Mouse (Mus musculus) stomach, embryonic 14.5 days (tissue): ENCODE results near the gene Uspl1. TPM values are rescaled to one million over a fixed set of nuclear protein-coding genes. Genes with fewer than 3 reads are reported as not detected.

Source experiments
- ATAC-seq: fragments of 200-750 bp; cut with Nextera tagmentation; 2 replicates; pipeline ENCODE4 v1.8.0; 2017; ENCODE audit warnings: low read depth, moderate TSS enrichment; ENCODE audit not compliant: insufficient number of reproducible peaks, insufficient read depth, low FRiP score
- H3K27ac ChIP-seq: fragments of 300-500 bp; sonication (generic); 2 replicates; pipeline ENCODE4 v1.5.1; 2014; ENCODE audit warnings: mild to moderate bottlenecking, low read length, moderate library complexity, mixed read lengths
- H3K27me3 ChIP-seq: fragments of 300-500 bp; sonication (generic); 2 replicates; pipeline ENCODE4 v1.6.1; 2014; ENCODE audit warnings: low read length, control low read depth, mixed read lengths; ENCODE audit not compliant: control insufficient read depth, insufficient read depth
- H3K36me3 ChIP-seq: fragments of 300-500 bp; sonication (generic); 2 replicates; pipeline ENCODE4 v1.6.1; 2014; ENCODE audit warnings: mild to moderate bottlenecking, control low read depth, low read length, moderate library complexity, mixed read lengths; ENCODE audit not compliant: control insufficient read depth, insufficient read depth
- H3K4me1 ChIP-seq: fragments of 300-500 bp; sonication (generic); 2 replicates; pipeline ENCODE4 v1.6.1; 2014; ENCODE audit warnings: low read length, control low read depth, mixed read lengths; ENCODE audit not compliant: control insufficient read depth, insufficient read depth
- H3K4me2 ChIP-seq: fragments of 300-500 bp; sonication (generic); replicated peaks from 2 replicates; pipeline ENCODE4 v1.6.1; 2014; ENCODE audit warnings: low read depth, low read length, control low read depth
- H3K4me3 ChIP-seq: fragments of 300-500 bp; sonication (generic); 2 replicates; pipeline ENCODE4 v1.5.1; 2014; ENCODE audit warnings: low read depth, low read length, control low read depth
- H3K9ac ChIP-seq: fragments of 300-500 bp; sonication (generic); replicated peaks from 2 replicates; pipeline ENCODE4 v1.6.1; 2014; ENCODE audit warnings: low read depth, mild to moderate bottlenecking, control low read depth, low read length, moderate library complexity, mixed read lengths
- H3K9me3 ChIP-seq: fragments of 300-500 bp; sonication (generic); 2 replicates; pipeline ENCODE4 v1.6.1; 2016; ENCODE audit warnings: low read depth, low read length, control low read depth; ENCODE audit not compliant: control insufficient read depth
- WGBS: fragments of 180-500 bp; shearing (Covaris S2); extraction: QIAGEN DNeasy Blood & Tissue Kit; methylation state at CpG from one replicate; pipeline ENCODE4 v1.1.7; 2014; 5-methylcytosine and 5-hydroxymethylcytosine counted together
- polyA plus RNA-seq: library from polyadenylated mRNA; unstranded; fragments of >200 nt; fragmentation: Nextera tagmentation; extraction: Ambion mirVana; gene quantifications from 2 replicates; pipeline ENCODE4 v1.2.1, GENCODE M21; 2014

Gene Uspl1
- polyA plus RNA-seq, 1 experiment from 2014 or later = 54.4 TPM

DNA sequence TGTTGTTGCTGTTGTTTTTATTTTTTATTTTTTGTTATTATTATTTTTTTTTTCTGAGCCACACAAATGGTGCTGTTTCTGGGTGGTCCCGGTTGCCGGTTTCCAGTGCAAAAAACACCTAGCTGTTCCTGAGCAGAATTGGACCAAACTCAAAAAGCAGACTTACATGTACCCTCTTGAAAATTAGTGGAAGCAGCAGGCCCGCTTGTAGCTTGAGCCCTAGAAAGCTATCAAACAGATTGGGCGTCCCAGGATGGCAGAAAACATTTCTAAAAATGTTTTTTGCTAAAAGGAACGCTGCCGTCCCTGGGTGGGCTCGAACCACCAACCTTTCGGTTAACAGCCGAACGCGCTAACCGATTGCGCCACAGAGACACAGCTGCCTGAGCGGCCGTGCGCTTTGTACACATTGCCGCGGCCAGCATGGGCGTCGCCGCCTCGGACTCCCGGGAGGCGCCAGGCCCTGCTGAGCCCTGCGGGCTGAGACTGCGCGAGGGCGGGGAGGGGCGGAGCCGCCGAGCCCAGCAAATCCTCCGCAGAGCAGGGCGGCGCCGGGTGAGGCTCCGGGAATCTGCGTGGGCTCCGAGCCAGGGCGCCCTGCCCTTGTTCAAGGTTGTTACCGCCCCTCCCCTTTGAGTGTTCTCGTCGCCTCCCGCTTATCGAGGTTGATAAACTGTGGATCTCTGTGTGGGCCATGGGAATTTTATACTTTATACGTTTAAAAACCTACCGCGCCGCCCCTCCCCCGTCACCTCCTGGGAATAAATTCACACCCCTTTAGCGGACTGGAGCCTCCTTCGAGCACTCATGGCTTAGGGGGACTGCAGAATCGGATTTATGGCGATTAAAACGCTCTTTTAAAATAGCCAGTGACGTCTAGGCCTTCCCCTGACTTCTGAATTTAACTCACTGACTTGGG lies 44.8 kb downstream of the Uspl1 start:
- 2% methylated on average over 55 of the region's 55 CpGs for WGBS
- no peaks in the 10 kb centered on the region for H3K27me3 ChIP-seq
- no peaks in the 10 kb centered on the region for H3K36me3 ChIP-seq
- H3K9ac ChIP-seq = 0 out of 2 replicates have a peak overlapping the region, but pooled peaks have one; percentile 22
- H3K27ac ChIP-seq = peak overlapping the region; percentile 88
- H3K4me2 ChIP-seq = peak overlapping the region; percentile 34
- peak; percentile 100 for ATAC-seq
- peaks cover 8% of the 10 kb centered on the region; the same call in 1 of the 2 replicates for H3K4me1 ChIP-seq
- peak overlapping the region; percentile 45 for H3K4me3 ChIP-seq
- H3K9me3 ChIP-seq = no peaks in the 10 kb centered on the region

DNA sequence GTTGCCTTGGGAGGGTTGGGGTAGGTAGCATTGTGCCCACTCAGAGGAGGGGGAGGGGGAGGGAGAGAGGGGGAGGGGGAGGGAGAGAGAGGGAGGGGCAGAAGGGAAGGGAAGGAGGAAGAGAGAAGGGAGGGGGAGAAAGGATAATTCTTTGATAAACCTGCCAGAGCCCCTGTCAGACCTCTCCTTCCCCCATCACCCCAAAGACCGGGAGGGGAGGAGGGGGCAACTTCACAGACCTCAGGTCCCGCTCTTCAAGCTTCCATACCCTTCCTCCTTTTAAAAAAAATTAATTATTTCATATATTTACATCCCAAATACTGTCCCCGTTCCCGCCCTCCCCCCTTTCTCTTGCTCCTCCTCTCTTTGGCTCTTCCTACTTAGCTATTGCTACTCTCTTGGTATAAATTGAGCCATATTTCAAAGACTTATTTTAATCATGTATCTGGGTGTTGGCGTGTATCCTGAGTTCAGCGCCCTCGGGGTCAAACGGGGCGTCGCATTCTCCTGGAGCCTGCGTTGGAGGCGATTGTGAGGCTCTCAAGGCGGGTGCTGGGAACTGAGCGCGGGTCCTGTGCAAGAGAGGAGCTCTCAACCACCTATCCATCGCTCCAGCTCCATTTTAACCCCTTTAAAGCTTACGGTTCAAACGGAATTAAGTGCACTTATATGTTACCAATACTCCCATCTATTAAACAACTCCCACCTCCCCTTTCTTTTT lies 45.6 kb downstream of the Uspl1 start:
- peak overlapping the region; percentile 88 for H3K27ac ChIP-seq
- peaks cover 4% of the 10 kb centered on the region; the same call in 1 of the 2 replicates for H3K4me1 ChIP-seq
- no peak for ATAC-seq
- no peaks in the 10 kb centered on the region for H3K36me3 ChIP-seq
- H3K4me2 ChIP-seq = peak overlapping the region; percentile 34
- no peaks in the 10 kb centered on the region for H3K27me3 ChIP-seq
- 0 out of 2 replicates have a peak overlapping the region, but pooled peaks have one; percentile 22 for H3K9ac ChIP-seq
- H3K4me3 ChIP-seq = peak overlapping the region; percentile 45
- H3K9me3 ChIP-seq = no peaks in the 10 kb centered on the region
- whole genome bisulfite sequencing = 68% methylated on average over 18 of the region's 18 CpGs

GRCm38 (mm10) chr5:149235002-149235401 lies 50.9 kb downstream of the Uspl1 start:
- Histone ChIP-seq H3K4me2 (no peak overlapping the region), H3K9ac (no peak overlapping the region), H3K36me3 (no peaks in the 10 kb centered on the region), H3K4me1 (no peaks in the 10 kb centered on the region), H3K9me3 (no peaks in the 10 kb centered on the region), H3K27me3 (no peaks in the 10 kb centered on the region), H3K4me3 (no peak overlapping the region), H3K27ac (no peak overlapping the region)
- no peak for ATAC-seq
- 84% methylated on average over 7 of the region's 7 CpGs for WGBS

DNA sequence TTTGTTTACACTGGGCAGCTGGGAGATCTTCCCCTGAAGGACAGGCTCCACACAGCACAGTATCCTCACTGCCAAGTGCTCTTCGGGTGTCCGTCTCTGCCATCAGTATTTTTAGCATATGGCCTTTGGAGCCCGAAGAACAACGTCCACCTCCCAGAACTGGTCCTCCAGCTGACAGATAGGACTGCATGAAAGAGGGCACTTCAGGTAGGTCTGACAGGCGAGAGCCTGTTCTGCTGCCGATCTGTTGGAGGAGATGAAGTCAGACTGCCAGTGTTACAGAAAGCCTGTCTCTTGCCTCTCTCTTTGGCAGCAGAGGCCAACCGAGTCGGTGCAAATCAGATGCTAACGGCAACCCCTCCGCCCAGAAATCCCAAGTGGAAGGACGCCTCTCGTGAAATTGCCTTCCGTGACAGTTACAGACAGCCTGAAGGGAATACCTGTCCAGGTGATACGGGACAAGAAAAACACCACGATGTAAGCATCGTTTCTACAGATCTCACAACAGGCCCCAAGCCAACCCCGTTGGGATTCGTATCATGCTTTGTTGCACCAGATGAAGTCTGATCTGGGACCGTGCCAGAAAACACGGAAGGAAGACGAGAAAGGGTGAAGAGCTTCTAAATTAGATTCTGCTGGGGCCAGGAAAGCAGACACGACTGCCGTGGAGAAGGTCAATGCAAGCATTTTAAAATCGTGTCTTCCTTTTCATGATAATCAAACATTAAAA lies 53.2 kb downstream of the Uspl1 start:
- H3K4me2 ChIP-seq = no peak overlapping the region
- no peak for ATAC-seq
- H3K4me1 ChIP-seq = no peaks in the 10 kb centered on the region
- H3K9me3 ChIP-seq = peaks cover 4% of the 10 kb centered on the region; the same call in 1 of the 2 replicates
- no peak overlapping the region for H3K9ac ChIP-seq
- no peak overlapping the region for H3K4me3 ChIP-seq
- no peaks in the 10 kb centered on the region for H3K36me3 ChIP-seq
- H3K27me3 ChIP-seq = no peaks in the 10 kb centered on the region
- whole genome bisulfite sequencing = 78% methylated on average over 24 of the region's 24 CpGs
- H3K27ac ChIP-seq = no peak overlapping the region

DNA sequence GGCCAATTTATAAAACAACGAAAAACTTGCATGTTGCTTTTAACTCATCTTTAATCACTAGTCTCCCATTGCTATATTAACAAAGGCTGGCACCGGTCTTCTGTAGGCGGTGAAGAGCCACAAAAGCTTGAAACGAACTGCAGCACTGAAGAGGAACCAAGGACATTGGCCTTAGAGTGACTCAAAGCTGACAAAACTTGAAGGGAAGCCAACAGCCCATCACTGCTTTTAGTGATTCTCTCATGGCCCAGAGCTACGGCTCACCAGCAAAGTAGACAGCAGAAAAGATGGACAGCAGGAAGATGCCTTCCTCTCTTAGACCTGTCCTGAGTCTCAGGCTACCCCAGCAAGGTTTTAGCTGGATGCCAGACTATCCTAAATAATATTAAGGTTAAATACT lies 58.3 kb downstream of the Uspl1 start:
- Histone ChIP-seq H3K9me3 (peaks cover 4% of the 10 kb centered on the region; the same call in 1 of the 2 replicates), H3K4me2 (no peak overlapping the region), H3K4me1 (peaks cover 20% of the 10 kb centered on the region), H3K27ac (no peak overlapping the region), H3K4me3 (no peak overlapping the region), H3K36me3 (no peaks in the 10 kb centered on the region), H3K27me3 (no peaks in the 10 kb centered on the region), H3K9ac (no peak overlapping the region)
- ATAC-seq = no peak
- WGBS = 87% methylated on average over 5 of the region's 5 CpGs

GRCm38 (mm10) chr5:149243053-149243452 lies 58.9 kb downstream of the Uspl1 start:
- ATAC-seq = no peak

GRCm38 (mm10) chr5:149245391-149245964 lies 61.3 kb downstream of the Uspl1 start:
- Histone ChIP-seq H3K27ac (peak overlapping the region; percentile 44; the same call in 1 of the 2 replicates), H3K27me3 (no peaks in the 10 kb centered on the region), H3K9ac (no peak overlapping the region), H3K4me1 (peaks cover 21% of the 10 kb centered on the region), H3K9me3 (peaks cover 4% of the 10 kb centered on the region; the same call in 1 of the 2 replicates), H3K4me3 (peak overlapping the region; percentile 15), H3K36me3 (no peaks in the 10 kb centered on the region), H3K4me2 (peak overlapping the region; percentile 58)
- WGBS = 22% methylated on average over 9 of the region's 9 CpGs
- no peak for ATAC-seq

More at GRCm38 (mm10) chr5:149243053-149243452, 58.9 kb downstream of the Uspl1 start:
- Histone ChIP-seq H3K27ac (no peak overlapping the region), H3K9me3 (peaks cover 4% of the 10 kb centered on the region; the same call in 1 of the 2 replicates), H3K4me2 (no peak overlapping the region), H3K4me3 (no peak overlapping the region), H3K36me3 (no peaks in the 10 kb centered on the region), H3K4me1 (peaks cover 21% of the 10 kb centered on the region), H3K9ac (no peak overlapping the region), H3K27me3 (no peaks in the 10 kb centered on the region)
- 49% methylated on average over 5 of the region's 5 CpGs for WGBS
